Mouse (Mus musculus) C2C12 (cell line): ENCODE measurements around the gene Ddx42.

Source experiments
- CTCF ChIP-seq: IDR thresholded peaks from one replicate; pipeline ENCODE4 v1.5.1; 2011; ENCODE audit not compliant: control insufficient read depth, insufficient read depth, insufficient read length
- MAX ChIP-seq: IDR thresholded peaks from one replicate; pipeline ENCODE4 v1.6.1; 2011; ENCODE audit warnings: mild to moderate bottlenecking, control low read depth
- USF1 ChIP-seq: IDR thresholded peaks from one replicate; pipeline ENCODE4 v1.6.1; 2011; ENCODE audit warnings: low read depth, mild to moderate bottlenecking, control low read depth, moderate library complexity

GRCm38 (mm10) chr11:106265570-106265969, 48.8 kb downstream of the Ddx42 start:
- TF ChIP-seq CTCF (no peak), MAX (no peak), USF1 (no peak)
